Mouse (Mus musculus) midbrain, embryonic 14.5 days (tissue): ENCODE results near the gene Mob3a. TPM values are rescaled to one million over a fixed set of nuclear protein-coding genes. Genes with fewer than 3 reads are reported as not detected.

Experiments used
- ATAC-seq: fragments of 200-750 bp; cut with Nextera tagmentation; 2 replicates; pipeline ENCODE4 v1.8.0; 2017; ENCODE audit warnings: moderate number of reproducible peaks, moderate library complexity; ENCODE audit not compliant: low FRiP score, low TSS enrichment
- DNase-seq: peaks from one replicate; pipeline ENCODE4 v3.0.0-alpha.2; 2015
- H3K27ac ChIP-seq: fragments of 300-500 bp; sonication (generic); replicated peaks from 2 replicates; pipeline ENCODE4 v1.5.1; 2014; ENCODE audit warnings: mild to moderate bottlenecking, low read depth, low read length, moderate library complexity
- H3K27me3 ChIP-seq: fragments of 300-500 bp; sonication (generic); 2 replicates; pipeline ENCODE4 v1.6.1; 2014; ENCODE audit warnings: low read length, control low read depth, mixed read lengths; ENCODE audit not compliant: control insufficient read depth, insufficient read depth
- H3K36me3 ChIP-seq: fragments of 300-500 bp; sonication (generic); 2 replicates; pipeline ENCODE4 v1.6.1; 2014; ENCODE audit warnings: low read length, control low read depth; ENCODE audit not compliant: control insufficient read depth, insufficient read depth
- H3K4me1 ChIP-seq: fragments of 300-500 bp; sonication (generic); 2 replicates; pipeline ENCODE4 v1.6.1; 2014; ENCODE audit warnings: mild to moderate bottlenecking, antibody characterized with exemption, low read length, control low read depth; ENCODE audit not compliant: control insufficient read depth, insufficient read depth
- H3K4me2 ChIP-seq: fragments of 300-500 bp; sonication (generic); 2 replicates; pipeline ENCODE4 v1.6.1; 2014; ENCODE audit warnings: mild to moderate bottlenecking, low read length, moderate library complexity
- H3K4me3 ChIP-seq: fragments of 300-500 bp; sonication (generic); replicated peaks from 2 replicates; pipeline ENCODE4 v1.5.1; 2014; ENCODE audit warnings: low read depth, low read length
- H3K9ac ChIP-seq: fragments of 300-500 bp; sonication (generic); replicated peaks from 2 replicates; pipeline ENCODE4 v1.6.1; 2014; ENCODE audit warnings: mild to moderate bottlenecking, low read length, moderate library complexity
- H3K9me3 ChIP-seq: fragments of 300-500 bp; sonication (generic); 2 replicates; pipeline ENCODE4 v1.6.1; 2016; ENCODE audit warnings: low read length, control low read depth, mixed read lengths; ENCODE audit not compliant: control insufficient read depth
- WGBS: fragments of 180-500 bp; shearing (Covaris S2); extraction: QIAGEN DNeasy Blood & Tissue Kit; methylation state at CpG from one replicate; pipeline ENCODE4 v1.1.7; 2014; 5-methylcytosine and 5-hydroxymethylcytosine counted together
- polyA plus RNA-seq: library from polyadenylated mRNA; unstranded; fragments of >200 nt; fragmentation: Nextera tagmentation; extraction: Ambion mirVana; gene quantifications from 2 replicates; pipeline ENCODE4 v1.2.1, GENCODE M21; 2014

Gene Mob3a
- polyA plus RNA-seq, 1 experiment from 2014 or later, result 47.3 TPM

DNA sequence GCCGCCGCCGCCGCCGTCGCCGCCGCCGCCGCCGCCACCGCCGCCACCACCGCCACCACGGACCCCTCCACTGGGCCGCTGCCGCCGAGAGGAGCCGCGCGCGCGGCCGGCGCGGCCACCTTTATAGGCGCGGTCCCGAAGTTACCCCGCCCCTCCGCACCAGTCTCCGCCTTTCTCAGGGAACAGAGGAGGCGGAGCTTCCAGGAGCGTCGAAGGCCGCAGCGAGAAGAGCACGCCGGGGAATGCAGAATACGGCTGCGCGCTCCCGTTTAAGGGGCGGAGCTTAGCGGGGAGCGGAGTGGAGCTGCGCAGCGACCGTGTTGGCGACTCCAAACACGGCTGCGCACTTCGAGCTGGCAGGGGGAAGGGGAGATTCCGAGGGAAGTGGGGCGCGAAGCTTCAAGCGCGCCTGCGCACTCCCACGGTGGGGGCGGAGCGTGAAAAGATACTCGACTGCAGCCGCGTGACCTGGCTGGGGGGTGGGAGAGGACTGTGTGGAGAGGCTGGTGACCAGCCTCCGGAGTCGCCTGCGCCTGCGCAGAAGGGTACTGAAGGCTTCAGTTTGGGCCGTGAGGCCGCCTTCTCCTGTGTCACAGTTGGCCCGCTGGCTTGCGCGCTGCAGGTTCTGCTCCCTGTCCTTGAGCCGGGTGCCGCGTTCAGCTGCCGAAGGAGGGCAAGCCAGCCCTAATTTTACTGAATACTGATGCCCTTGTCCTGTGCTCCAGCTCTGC, 25.4 kb downstream of the Mob3a start:
- peak overlapping the region; percentile 98 for H3K4me3 ChIP-seq
- H3K27ac ChIP-seq, result peak overlapping the region; percentile 97
- peaks cover 46% of the 10 kb centered on the region for H3K4me1 ChIP-seq
- ATAC-seq, result peak; percentile 94
- peaks cover 15% of the 10 kb centered on the region for H3K36me3 ChIP-seq
- no peaks in the 10 kb centered on the region for H3K9me3 ChIP-seq
- peak overlapping the region; percentile 96 for H3K9ac ChIP-seq
- peak; percentile 100 for DNase-seq
- H3K27me3 ChIP-seq, result no peaks in the 10 kb centered on the region
- WGBS, result under 1% methylated on average over 68 of the region's 78 CpGs
- peak overlapping the region; percentile 96 for H3K4me2 ChIP-seq

DNA sequence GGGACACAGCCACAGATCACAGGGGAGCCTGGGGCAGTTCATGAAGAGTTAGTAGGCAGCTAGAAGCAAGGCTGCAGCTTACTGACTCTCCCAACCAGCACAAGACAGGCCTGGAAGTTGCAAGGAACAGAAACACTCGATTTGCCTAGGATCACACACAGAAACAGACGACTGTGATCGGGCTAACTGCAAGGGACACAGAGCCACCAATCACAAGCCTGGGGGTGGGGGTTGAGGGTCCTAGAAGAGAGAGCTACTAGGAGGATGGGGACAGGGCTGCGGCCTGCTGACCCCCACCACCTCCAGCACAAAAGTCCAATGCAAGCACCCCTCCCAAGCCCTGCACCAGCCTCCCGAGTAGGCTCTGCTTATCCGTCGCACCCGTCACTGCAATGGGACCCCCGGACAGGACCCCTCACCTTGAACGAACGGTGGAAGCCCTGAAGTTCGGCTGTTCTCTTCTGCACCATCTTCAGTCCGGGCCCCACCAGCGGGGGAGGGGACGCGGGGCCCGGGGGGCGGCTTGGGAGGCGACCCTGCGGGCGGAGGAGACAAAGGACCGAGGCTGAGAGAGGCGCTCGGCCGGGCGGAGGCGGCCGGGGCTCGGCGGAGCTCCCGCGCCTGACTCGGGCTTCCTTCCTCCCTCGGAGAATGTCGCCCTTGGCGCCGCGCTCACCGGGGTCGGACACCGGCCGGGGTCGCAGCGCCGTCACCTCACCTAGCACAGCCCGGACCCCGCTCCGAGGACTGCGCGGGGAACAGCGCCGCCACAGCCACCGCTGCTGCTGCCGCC, 26.2 kb downstream of the Mob3a start:
- Histone ChIP-seq H3K9me3 (no peaks in the 10 kb centered on the region), H3K27me3 (no peaks in the 10 kb centered on the region), H3K27ac (peak overlapping the region; percentile 97), H3K4me2 (peak overlapping the region; percentile 96), H3K4me3 (peak overlapping the region; percentile 98), H3K36me3 (peaks cover 22% of the 10 kb centered on the region), H3K9ac (peak overlapping the region; percentile 96), H3K4me1 (peaks cover 46% of the 10 kb centered on the region)
- ATAC-seq (peak; percentile 21), DNase-seq (peak; percentile 55)
- WGBS, result under 1% methylated on average over 53 of the region's 54 CpGs

DNA sequence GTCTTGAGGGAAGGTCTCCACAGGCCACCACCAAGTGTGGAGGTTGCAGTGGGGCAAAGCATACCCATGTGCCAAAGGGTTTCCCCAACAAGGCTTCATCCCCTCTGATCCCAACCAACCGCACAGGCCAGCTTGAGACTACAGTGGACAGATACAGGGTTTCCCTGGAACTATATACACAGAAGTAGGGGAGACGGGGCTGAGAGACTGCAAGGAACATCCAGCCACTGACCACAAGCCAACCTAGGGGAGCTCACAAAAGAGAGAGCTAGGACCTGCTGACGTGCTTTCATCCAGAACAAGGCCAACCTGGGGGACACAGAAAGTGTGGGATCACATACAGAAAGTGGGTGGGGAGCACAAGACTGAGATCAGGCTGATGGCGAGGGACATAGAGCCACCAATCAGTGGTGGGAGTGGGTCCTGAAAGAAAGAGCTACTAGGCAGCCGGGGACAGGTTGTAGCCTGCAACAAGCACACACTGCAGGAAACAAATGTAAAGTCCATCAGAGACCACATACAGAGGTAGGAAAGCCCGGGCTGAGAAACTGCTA, 26.8 kb downstream of the Mob3a start:
- no peaks in the 10 kb centered on the region for H3K9me3 ChIP-seq
- DNase-seq (no peak), ATAC-seq (no peak)
- WGBS, result 16% methylated on average over 6 of the region's 6 CpGs
- peaks cover 29% of the 10 kb centered on the region for H3K36me3 ChIP-seq
- H3K4me3 ChIP-seq, result peak overlapping the region; percentile 98
- H3K27ac ChIP-seq, result peak overlapping the region; percentile 97
- H3K27me3 ChIP-seq, result no peaks in the 10 kb centered on the region
- H3K4me2 ChIP-seq, result peak overlapping the region; percentile 96
- H3K9ac ChIP-seq, result peak overlapping the region; percentile 96
- peaks cover 46% of the 10 kb centered on the region for H3K4me1 ChIP-seq

DNA sequence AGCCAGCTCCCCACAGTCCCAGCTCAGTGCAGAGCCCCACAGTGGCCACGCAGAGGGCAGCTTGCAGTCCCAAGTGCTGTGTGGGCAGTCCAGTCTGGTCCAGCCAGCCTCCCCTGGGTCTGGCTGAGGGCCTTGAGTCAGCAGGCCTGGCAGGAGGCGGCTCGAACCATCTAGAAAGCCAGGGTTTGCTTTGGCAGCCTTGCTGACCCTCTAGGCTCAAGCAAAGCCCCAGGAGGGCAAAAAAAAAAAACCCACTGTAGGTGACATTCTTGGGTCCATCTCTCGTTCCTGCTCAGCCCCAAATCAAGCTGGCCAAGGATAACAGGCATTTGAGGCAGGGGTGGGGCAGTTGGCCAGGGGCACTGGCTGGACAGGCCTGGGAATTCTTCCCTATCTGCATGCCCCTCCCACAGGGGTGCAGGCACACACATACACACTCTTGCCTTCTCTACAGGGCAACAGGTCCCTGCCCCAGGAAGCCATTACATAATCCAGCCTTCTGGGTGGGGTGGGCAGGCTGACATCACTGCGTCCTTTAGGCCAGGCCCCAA, 27.5 kb downstream of the Mob3a start:
- Histone ChIP-seq H3K36me3 (peaks cover 36% of the 10 kb centered on the region), H3K27me3 (no peaks in the 10 kb centered on the region), H3K9ac (peak overlapping the region; percentile 96; the same call in 1 of the 2 replicates), H3K4me3 (peak overlapping the region; percentile 98), H3K4me1 (peaks cover 46% of the 10 kb centered on the region), H3K9me3 (no peaks in the 10 kb centered on the region), H3K27ac (no peak overlapping the region), H3K4me2 (peak overlapping the region; percentile 96)
- ATAC-seq (no peak), DNase-seq (no peak)
- 76% methylated on average over 5 of the region's 5 CpGs for WGBS

DNA sequence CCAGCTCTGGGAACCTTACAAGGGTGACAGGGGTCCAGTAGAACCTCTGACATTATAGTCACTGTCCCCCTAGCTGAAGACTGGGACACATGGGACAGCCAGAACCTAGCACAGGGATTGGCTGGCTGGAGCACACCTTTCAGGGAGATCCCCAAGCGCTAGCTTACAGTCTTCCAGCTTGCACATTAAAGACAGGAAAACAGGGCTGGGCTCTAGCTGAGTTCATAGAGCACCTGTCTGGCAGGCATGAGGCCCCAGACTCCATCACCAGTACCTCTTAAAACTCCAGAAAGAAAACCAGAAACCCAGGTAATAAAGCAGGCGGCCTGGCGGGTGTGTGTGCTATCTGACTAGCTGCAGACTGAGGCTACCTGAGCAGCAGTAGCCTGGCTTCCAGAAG, 28.1 kb downstream of the Mob3a start:
- WGBS, result 95% methylated on average over 3 of the region's 3 CpGs
- no peaks in the 10 kb centered on the region for H3K27me3 ChIP-seq
- H3K4me3 ChIP-seq, result peak overlapping the region; percentile 98
- H3K27ac ChIP-seq, result no peak overlapping the region
- no peaks in the 10 kb centered on the region for H3K9me3 ChIP-seq
- peak overlapping the region; percentile 96; the same call in 1 of the 2 replicates for H3K9ac ChIP-seq
- H3K36me3 ChIP-seq, result peaks cover 41% of the 10 kb centered on the region
- H3K4me1 ChIP-seq, result peaks cover 46% of the 10 kb centered on the region
- peak overlapping the region; percentile 96 for H3K4me2 ChIP-seq
- no peak for ATAC-seq
- DNase-seq, result no peak

DNA sequence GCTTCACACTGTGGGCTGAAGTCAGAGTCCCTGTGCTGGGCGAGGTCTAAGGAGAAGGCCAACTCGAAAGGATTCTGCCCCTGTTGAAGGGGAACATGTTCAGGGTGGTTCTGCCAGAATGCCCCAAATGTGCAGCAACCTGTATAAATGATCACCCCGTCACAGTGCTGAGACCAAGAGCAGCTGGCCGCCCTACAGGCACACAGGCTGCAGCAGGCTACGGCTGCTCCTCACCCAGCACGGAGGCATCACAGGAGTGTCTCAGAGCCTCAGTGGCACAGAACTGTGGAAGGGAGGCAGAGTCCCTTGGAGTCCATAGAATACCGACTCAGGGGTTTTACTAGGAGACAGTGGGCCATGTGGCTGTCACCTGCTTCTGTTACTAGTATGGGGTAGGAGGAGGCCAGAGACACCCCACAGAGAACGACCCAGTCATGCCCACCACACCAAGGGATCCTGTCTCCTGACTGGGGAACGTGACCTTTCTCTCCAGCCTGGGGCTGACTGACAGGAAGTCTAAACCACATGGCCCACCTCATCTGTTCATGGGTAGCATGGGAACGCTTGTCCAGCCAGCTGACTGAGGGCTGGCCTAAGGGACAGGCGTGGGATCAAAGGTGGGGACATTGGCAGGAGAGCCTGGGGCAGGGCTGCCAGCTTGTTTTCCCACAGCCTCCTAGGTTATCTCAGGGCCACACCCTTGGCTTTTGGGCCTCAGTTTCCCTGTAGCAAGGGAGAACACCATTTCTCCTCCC, 29.7 kb downstream of the Mob3a start:
- H3K4me1 ChIP-seq, result peaks cover 31% of the 10 kb centered on the region

DNA sequence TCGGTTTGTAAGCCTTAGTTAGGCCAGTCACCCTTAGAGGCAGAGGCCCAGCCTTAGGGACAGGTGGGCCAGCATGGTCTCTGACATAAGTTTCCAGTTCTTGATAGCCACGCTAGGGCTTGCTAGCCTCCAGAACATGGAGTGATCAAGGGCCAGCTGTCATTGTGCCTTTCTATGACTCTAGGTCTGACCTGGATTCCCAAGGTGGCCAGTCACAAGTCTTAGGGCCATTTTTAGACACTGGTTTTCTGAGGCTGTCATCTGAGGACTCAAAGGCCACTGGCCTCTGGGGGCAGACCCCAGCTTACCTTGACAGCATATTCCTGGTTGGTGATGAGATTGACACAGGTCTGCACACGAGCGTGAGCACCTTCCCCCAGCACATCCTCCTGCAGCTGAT, 30.5 kb downstream of the Mob3a start:
- H3K27me3 ChIP-seq, result no peaks in the 10 kb centered on the region
- H3K4me3 ChIP-seq, result no peak overlapping the region
- no peak for DNase-seq
- 93% methylated on average over 4 of the region's 4 CpGs for WGBS
- peaks cover 65% of the 10 kb centered on the region for H3K36me3 ChIP-seq
- H3K27ac ChIP-seq, result no peak overlapping the region
- peaks cover 27% of the 10 kb centered on the region for H3K4me1 ChIP-seq
- no peak overlapping the region for H3K9ac ChIP-seq
- H3K9me3 ChIP-seq, result no peaks in the 10 kb centered on the region
- H3K4me2 ChIP-seq, result no peak overlapping the region
- ATAC-seq, result no peak

More for the DNA sequence above, 29.7 kb downstream of the Mob3a start:
- H3K9me3 ChIP-seq, result no peaks in the 10 kb centered on the region
- no peak overlapping the region for H3K4me3 ChIP-seq
- no peak overlapping the region for H3K27ac ChIP-seq
- ATAC-seq, result no peak
- peaks cover 57% of the 10 kb centered on the region for H3K36me3 ChIP-seq
- H3K4me2 ChIP-seq, result no peak overlapping the region
- H3K9ac ChIP-seq, result no peak overlapping the region; the same call in 1 of the 2 replicates
- H3K27me3 ChIP-seq, result no peaks in the 10 kb centered on the region
- no peak for DNase-seq
- WGBS, result 87% methylated on average over 11 of the region's 11 CpGs

DNA sequence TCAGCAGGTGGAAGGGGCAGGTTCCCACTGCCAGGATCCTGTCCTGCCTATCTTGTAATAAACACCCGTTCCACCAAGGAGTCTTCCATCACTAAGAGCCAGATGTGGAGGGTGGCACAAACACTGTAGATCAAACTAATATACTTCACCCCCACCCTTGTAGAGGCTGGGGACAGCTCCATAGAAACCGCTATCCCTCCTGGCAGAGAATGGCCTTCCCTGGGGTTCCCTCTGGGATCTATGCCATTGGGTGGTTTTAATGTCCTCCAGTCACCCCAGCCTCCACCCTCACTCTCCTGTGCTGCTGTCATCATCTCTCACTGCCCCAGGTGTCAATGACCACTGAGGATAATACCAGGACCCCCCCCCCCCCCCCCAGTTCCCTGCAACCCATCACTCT, 31.2 kb downstream of the Mob3a start:
- 91% methylated on average over 2 of the region's 2 CpGs for WGBS
- H3K36me3 ChIP-seq, result peaks cover 71% of the 10 kb centered on the region
- H3K4me1 ChIP-seq, result peaks cover 27% of the 10 kb centered on the region

More for the DNA sequence above, 31.2 kb downstream of the Mob3a start:
- Histone ChIP-seq H3K27me3 (no peaks in the 10 kb centered on the region), H3K9me3 (no peaks in the 10 kb centered on the region), H3K9ac (no peak overlapping the region), H3K4me2 (no peak overlapping the region), H3K27ac (no peak overlapping the region), H3K4me3 (no peak overlapping the region)
- no peak for ATAC-seq
- no peak for DNase-seq
